Mouse (Mus musculus) heart, embryonic 14.5 days (tissue): ENCODE measurements around the gene Gm17617. TPM values are rescaled to one million over a fixed set of nuclear protein-coding genes. Genes with fewer than 3 reads are reported as not detected.

Experiments
- ATAC-seq: fragments of 200-750 bp; cut with Nextera tagmentation; 2 replicates; pipeline ENCODE4 v1.8.0; 2017; ENCODE audit warnings: low read depth, moderate TSS enrichment; ENCODE audit not compliant: insufficient number of reproducible peaks, insufficient read depth, low FRiP score
- H3K27ac ChIP-seq, 2 experiments: fragments of 200-500 bp in 1 of 2; fragments of 300-500 bp in 1 of 2; sonication (generic) in 1 of 2; replicated peaks in 1 of 2; 2 replicates each; pipeline ENCODE4 v1.5.1; 2012 to 2014; ENCODE audit warnings: low read depth in 2 of 2, low read length in 2 of 2, control low read depth in 1 of 2, mild to moderate bottlenecking in 1 of 2, mixed read lengths in 1 of 2; ENCODE audit not compliant: control insufficient read depth in 1 of 2, insufficient read depth in 1 of 2
- H3K27me3 ChIP-seq: fragments of 300-500 bp; sonication (generic); 2 replicates; pipeline ENCODE4 v1.6.1; 2014; ENCODE audit warnings: mild to moderate bottlenecking, low read length, control low read depth; ENCODE audit not compliant: control insufficient read depth, insufficient read depth
- H3K36me3 ChIP-seq: fragments of 300-500 bp; sonication (generic); 2 replicates; pipeline ENCODE4 v1.6.1; 2014; ENCODE audit warnings: mild to moderate bottlenecking, control low read depth, low read length, mixed read lengths; ENCODE audit not compliant: control insufficient read depth, insufficient read depth
- H3K4me1 ChIP-seq, 2 experiments: fragments of 200-500 bp in 1 of 2; fragments of 300-500 bp in 1 of 2; sonication (generic) in 1 of 2; 2 replicates each; pipeline ENCODE4 v1.6.1; 2012 to 2014; ENCODE audit warnings: low read length in 2 of 2, control low read depth in 1 of 2, mixed read lengths in 1 of 2; ENCODE audit not compliant: control insufficient read depth in 2 of 2, insufficient read depth in 2 of 2
- H3K4me2 ChIP-seq: fragments of 300-500 bp; sonication (generic); 2 replicates; pipeline ENCODE4 v1.6.1; 2014; ENCODE audit warnings: mild to moderate bottlenecking, low read length
- H3K4me3 ChIP-seq, 2 experiments: fragments of 200-500 bp in 1 of 2; fragments of 300-500 bp in 1 of 2; sonication (generic) in 1 of 2; 2 replicates each; pipeline ENCODE4 v1.5.1; 2012 to 2014; ENCODE audit warnings: low read length in 2 of 2, mild to moderate bottlenecking in 2 of 2, control low read depth in 1 of 2, low read depth in 1 of 2, moderate library complexity in 1 of 2; ENCODE audit not compliant: control insufficient read depth in 1 of 2, insufficient read depth in 1 of 2
- H3K9ac ChIP-seq: fragments of 300-500 bp; sonication (generic); 2 replicates; pipeline ENCODE4 v1.6.1; 2014; ENCODE audit warnings: mild to moderate bottlenecking, low read length
- H3K9me3 ChIP-seq: fragments of 300-500 bp; sonication (generic); 2 replicates; pipeline ENCODE4 v1.6.1; 2016; ENCODE audit warnings: low read length, control low read depth; ENCODE audit not compliant: control insufficient read depth
- WGBS: fragments of 180-500 bp; shearing (Covaris S2); extraction: QIAGEN DNeasy Blood & Tissue Kit; methylation state at CpG from one replicate; pipeline ENCODE4 v1.1.7; 2014; 5-methylcytosine and 5-hydroxymethylcytosine counted together
- polyA plus RNA-seq: library from polyadenylated mRNA; unstranded; fragments of >200 nt; fragmentation: Nextera tagmentation; extraction: Ambion mirVana; gene quantifications from 2 replicates; pipeline ENCODE4 v1.2.1, GENCODE M21; 2014

Gm17617 gene
- polyA plus RNA-seq, 1 experiment from 2014 or later: not detected

DNA sequence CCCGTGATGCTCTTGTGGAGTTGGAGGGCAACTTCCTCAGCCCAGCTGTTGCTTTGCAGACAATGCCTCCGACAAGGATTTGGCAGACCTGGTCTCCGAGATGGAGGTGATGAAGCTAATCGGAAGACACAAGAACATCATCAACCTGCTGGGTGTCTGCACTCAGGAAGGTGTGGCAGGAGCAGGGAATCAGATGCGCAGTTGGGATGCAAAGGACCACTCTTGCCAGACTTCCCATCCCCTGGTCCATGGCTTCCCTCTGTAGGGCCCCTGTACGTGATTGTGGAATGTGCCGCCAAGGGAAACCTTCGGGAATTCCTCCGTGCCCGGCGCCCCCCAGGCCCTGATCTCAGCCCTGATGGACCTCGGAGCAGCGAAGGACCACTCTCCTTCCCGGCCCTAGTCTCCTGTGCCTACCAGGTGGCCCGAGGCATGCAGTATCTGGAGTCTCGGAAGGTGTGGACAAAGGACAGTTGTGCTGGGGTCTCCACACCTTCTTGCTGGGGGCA is 32.5 kb upstream of the Gm17617 start:
- ATAC-seq: no peak
- 85% methylated on average over 16 of the region's 16 CpGs for WGBS
- no peak overlapping the region for H3K4me2 ChIP-seq

GRCm38 (mm10) chr13:55163553-55163952 is 30.2 kb upstream of the Gm17617 start:
- H3K9me3 ChIP-seq: no peaks in the 10 kb centered on the region
- no peak overlapping the region for H3K4me3 ChIP-seq
- no peaks in the 10 kb centered on the region for H3K36me3 ChIP-seq
- H3K27ac ChIP-seq: no peak overlapping the region
- H3K9ac ChIP-seq: no peak overlapping the region
- 62% methylated on average over 5 of the region's 5 CpGs for WGBS
- no peak for ATAC-seq
- H3K4me2 ChIP-seq: no peak overlapping the region
- H3K27me3 ChIP-seq: no peaks in the 10 kb centered on the region
- no peaks in the 10 kb centered on the region for H3K4me1 ChIP-seq

More for the DNA sequence above, 32.5 kb upstream of the Gm17617 start:
- H3K27ac ChIP-seq: no peak overlapping the region
- no peak overlapping the region for H3K4me3 ChIP-seq
- H3K27me3 ChIP-seq: no peaks in the 10 kb centered on the region
- no peaks in the 10 kb centered on the region for H3K36me3 ChIP-seq
- H3K9me3 ChIP-seq: 0 out of 2 replicates have a peak, but pooled peaks cover 3% of the 10 kb centered on the region
- no peaks in the 10 kb centered on the region for H3K4me1 ChIP-seq
- H3K9ac ChIP-seq: no peak overlapping the region

DNA sequence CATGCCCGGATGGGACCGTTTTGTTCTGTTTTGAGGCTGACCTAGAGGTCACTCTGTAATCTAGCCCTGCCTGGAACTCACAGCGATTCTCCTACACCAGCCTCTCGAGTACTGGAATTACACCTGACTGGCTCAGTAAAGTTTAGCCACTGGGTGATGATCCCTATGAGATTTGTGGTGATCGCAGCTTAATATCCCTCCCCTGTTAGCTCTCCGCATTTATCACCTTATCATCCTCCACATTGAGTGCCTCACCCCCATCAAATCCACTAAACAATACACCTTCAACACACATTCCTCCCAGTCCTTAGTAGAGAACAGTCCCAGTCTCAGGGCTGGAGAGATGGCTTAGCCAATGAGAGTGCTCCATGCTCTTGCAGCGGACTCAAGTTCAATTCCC is 29.0 kb upstream of the Gm17617 start:
- no peak for ATAC-seq
- H3K27ac ChIP-seq: no peak overlapping the region
- 51% methylated on average over 7 of the region's 7 CpGs for WGBS

GRCm38 (mm10) chr13:55153951-55154350 is 20.6 kb upstream of the Gm17617 start:
- H3K9me3 ChIP-seq: no peaks in the 10 kb centered on the region
- no peak for ATAC-seq
- H3K36me3 ChIP-seq: no peaks in the 10 kb centered on the region
- no peak overlapping the region for H3K4me3 ChIP-seq
- H3K27ac ChIP-seq: no peak overlapping the region
- 79% methylated on average over 5 of the region's 5 CpGs for WGBS
- peaks cover 4 to 5% of the 10 kb centered on the region in 2 experiments; a peak in 2 of 4 replicates for H3K4me1 ChIP-seq
- H3K27me3 ChIP-seq: peaks cover 27% of the 10 kb centered on the region
- no peak overlapping the region for H3K9ac ChIP-seq
- no peak overlapping the region for H3K4me2 ChIP-seq

More for the DNA sequence above, 29.0 kb upstream of the Gm17617 start:
- no peaks in the 10 kb centered on the region for H3K4me1 ChIP-seq
- H3K4me3 ChIP-seq: no peak overlapping the region
- no peaks in the 10 kb centered on the region for H3K36me3 ChIP-seq
- no peaks in the 10 kb centered on the region for H3K9me3 ChIP-seq
- no peak overlapping the region for H3K9ac ChIP-seq
- H3K27me3 ChIP-seq: no peaks in the 10 kb centered on the region
- H3K4me2 ChIP-seq: no peak overlapping the region

GRCm38 (mm10) chr13:55152621-55153415 is 19.5 kb upstream of the Gm17617 start, which contains the start of gene Fgfr4:
Gene Fgfr4, plus strand, starts transcription at chr13:55152640.
- WGBS: 2% methylated on average over 65 of the region's 68 CpGs

GRCm38 (mm10) chr13:55140271-55140670 is 6.9 kb upstream of the Gm17617 start:
- ATAC-seq: no peak
- Histone ChIP-seq H3K27me3 (no peaks in the 10 kb centered on the region), H3K36me3 (no peaks in the 10 kb centered on the region), H3K4me1 (no peaks in the 10 kb centered on the region), H3K4me2 (no peak overlapping the region), H3K4me3 (no peak overlapping the region), H3K9me3 (no peaks in the 10 kb centered on the region), H3K9ac (no peak overlapping the region), H3K27ac (no peak overlapping the region)
- WGBS: 65% methylated on average over 2 of the region's 2 CpGs

More at GRCm38 (mm10) chr13:55152621-55153415, 19.5 kb upstream of the Gm17617 start, which contains the start of gene Fgfr4:
- H3K4me3 ChIP-seq: peak within 1 kb of the TSS; percentile 45 to 56
- peaks cover 4 to 5% of the 10 kb centered on the region in 2 experiments; a peak in 2 of 4 replicates for H3K4me1 ChIP-seq
- no peak within 1 kb of the TSS for H3K27ac ChIP-seq
- peaks cover 27% of the 10 kb centered on the region for H3K27me3 ChIP-seq
- 0 out of 2 replicates have a peak, but pooled peaks have one; percentile 36 for ATAC-seq
- H3K36me3 ChIP-seq: no peaks in the 10 kb centered on the region
- H3K9ac ChIP-seq: peak within 1 kb of the TSS; percentile 64
- H3K9me3 ChIP-seq: no peaks in the 10 kb centered on the region
- peak within 1 kb of the TSS; percentile 93 for H3K4me2 ChIP-seq

DNA sequence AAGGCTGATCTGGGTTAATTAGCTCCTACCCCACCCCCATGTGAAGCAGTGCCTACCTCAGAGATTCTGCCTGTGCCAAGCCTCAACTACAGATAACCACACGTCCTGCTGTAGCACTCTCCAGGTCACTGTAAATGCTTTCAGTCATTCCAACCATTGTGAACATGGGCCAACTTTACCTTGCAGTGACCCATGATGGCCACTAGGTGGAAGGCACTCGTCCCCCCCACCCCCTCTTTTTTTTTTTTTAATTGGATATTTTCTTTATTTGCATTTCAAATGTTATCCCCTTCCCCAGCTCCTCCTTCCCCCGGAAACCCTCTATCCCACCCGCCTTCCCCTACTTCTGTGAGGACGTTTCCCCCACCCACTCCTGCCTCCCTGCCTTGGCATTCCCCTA is 2.0 kb upstream of the Gm17617 start:
- Histone ChIP-seq H3K27me3 (no peaks in the 10 kb centered on the region), H3K4me2 (no peak overlapping the region), H3K4me1 (no peaks in the 10 kb centered on the region), H3K36me3 (peaks cover 42% of the 10 kb centered on the region), H3K9ac (no peak overlapping the region), H3K27ac (no peak overlapping the region), H3K4me3 (no peak overlapping the region), H3K9me3 (no peaks in the 10 kb centered on the region)
- no peak for ATAC-seq
- 7% methylated on average over 5 of the region's 5 CpGs for WGBS
